Mouse (Mus musculus) heart, postnatal 0 days (tissue): ENCODE data around the gene Rbpms2. TPM values are rescaled to one million over a fixed set of nuclear protein-coding genes. Genes with fewer than 3 reads are reported as not detected.
A peak's percentile ranks its signal among the peaks of the same experiment; 100 is the strongest.

Experiments used
- ATAC-seq: fragments of 200-750 bp; cut with Nextera tagmentation; 2 replicates; pipeline ENCODE4 v1.8.0; 2017; ENCODE audit warnings: low read depth, moderate number of reproducible peaks, moderate library complexity; ENCODE audit not compliant: insufficient read depth
- DNase-seq: peaks from one replicate; pipeline ENCODE4 v3.0.0-alpha.2; 2016; ENCODE audit warnings: low spot score
- H3K27ac ChIP-seq: fragments of 300-500 bp; sonication (generic); 2 replicates; pipeline ENCODE4 v1.5.1; 2014; ENCODE audit warnings: low read depth, mild to moderate bottlenecking
- H3K27me3 ChIP-seq: fragments of 300-500 bp; sonication (generic); 2 replicates; pipeline ENCODE4 v1.6.1; 2014; ENCODE audit warnings: low read length, mixed read lengths; ENCODE audit not compliant: control insufficient read depth, insufficient read depth
- H3K36me3 ChIP-seq: fragments of 300-500 bp; sonication (generic); replicated peaks from 2 replicates; pipeline ENCODE4 v1.6.1; 2014; ENCODE audit warnings: low read length, mixed read lengths; ENCODE audit not compliant: control insufficient read depth, insufficient read depth
- H3K4me1 ChIP-seq: fragments of 300-500 bp; sonication (generic); 2 replicates; pipeline ENCODE4 v1.6.1; 2014; ENCODE audit warnings: antibody characterized with exemption; ENCODE audit not compliant: control insufficient read depth, insufficient read depth
- H3K4me2 ChIP-seq: fragments of 300-500 bp; sonication (generic); 2 replicates; pipeline ENCODE4 v1.6.1; 2014; ENCODE audit warnings: low read depth, mild to moderate bottlenecking, low read length, moderate library complexity
- H3K4me3 ChIP-seq: fragments of 300-500 bp; sonication (generic); 2 replicates; pipeline ENCODE4 v1.5.1; 2014; ENCODE audit warnings: low read depth, low read length
- H3K9ac ChIP-seq: fragments of 300-500 bp; sonication (generic); replicated peaks from 2 replicates; pipeline ENCODE4 v1.6.1; 2014; ENCODE audit warnings: low read depth, low read length, mixed read lengths
- H3K9me3 ChIP-seq: fragments of 300-500 bp; sonication (generic); replicated peaks from 2 replicates; pipeline ENCODE4 v1.6.1; 2016; ENCODE audit warnings: low read length; ENCODE audit not compliant: control insufficient read depth
- CTCF ChIP-seq: IDR thresholded peaks from 2 replicates; pipeline ENCODE4 v1.5.1; 2016; ENCODE audit warnings: antibody characterized with exemption, control low read depth, low read depth
- EP300 ChIP-seq: IDR thresholded peaks from 2 replicates; pipeline ENCODE4 v1.6.1; 2016; ENCODE audit warnings: antibody characterized with exemption, low read depth
- WGBS: fragments of 180-500 bp; shearing (Covaris S2); extraction: QIAGEN DNeasy Blood & Tissue Kit; methylation state at CpG from one replicate; pipeline ENCODE4 v1.1.7; 2014; 5-methylcytosine and 5-hydroxymethylcytosine counted together
- polyA plus RNA-seq: library from polyadenylated mRNA; unstranded; fragments of >200 nt; fragmentation: Nextera tagmentation; extraction: Ambion mirVana; gene quantifications from 2 replicates; pipeline ENCODE4 v1.2.1, GENCODE M21; 2015
- total RNA-seq: library from RNA; depleted of rRNA; stranded (reverse); fragments of >200 nt; gene quantifications from 2 replicates; pipeline ENCODE4 v1.2.3, GENCODE M21; 2014; ENCODE audit warnings: low replicate concordance; rRNA removed

Gene Rbpms2
- total RNA-seq (94.5 and 121 TPM in 2 replicates), polyA plus RNA-seq (108 and 117 TPM in 2 replicates)

DNA sequence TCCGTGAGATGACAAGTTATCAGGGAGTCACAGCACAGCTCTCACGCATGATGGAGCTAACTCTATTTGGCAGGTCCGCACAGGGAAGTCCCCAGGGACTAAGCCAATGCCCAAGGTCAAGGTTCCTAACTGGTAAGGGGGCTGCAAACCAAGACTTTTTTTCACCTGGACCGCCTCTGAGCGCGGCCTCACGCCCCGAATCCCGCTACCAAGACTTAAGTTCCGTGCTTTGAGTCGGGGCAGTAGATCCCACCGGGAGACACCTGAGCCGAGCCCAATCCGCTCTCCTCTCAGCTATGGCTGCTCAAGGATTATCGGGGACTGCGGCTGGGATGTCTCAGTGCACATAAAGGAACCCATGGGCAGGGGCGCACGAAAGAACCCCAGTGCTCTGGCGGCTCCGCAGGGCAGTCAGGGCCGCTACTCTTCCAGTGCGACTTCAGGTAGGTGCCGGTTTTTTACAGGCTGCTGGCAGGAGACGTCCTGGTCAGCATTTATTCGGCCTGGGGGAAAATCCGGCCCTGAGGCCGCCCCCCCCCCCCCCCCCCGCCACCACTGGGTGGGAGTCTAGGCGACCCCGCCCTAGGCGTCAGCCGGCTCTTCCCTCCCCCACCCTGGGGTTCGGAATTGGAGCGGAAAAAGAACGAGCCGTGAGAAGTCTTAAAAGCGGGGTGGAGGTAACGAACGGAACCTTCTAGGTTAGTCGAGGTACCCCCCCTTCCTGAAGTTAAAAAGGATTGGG, at the start of gene Rbpms2:
Gene Rbpms2, plus strand, starts transcription at position 624 of the 742 bp plus-strand sequence.
- DNase-seq (peak; percentile 50), ATAC-seq (no peak; the same call in 1 of the 2 replicates)

DNA sequence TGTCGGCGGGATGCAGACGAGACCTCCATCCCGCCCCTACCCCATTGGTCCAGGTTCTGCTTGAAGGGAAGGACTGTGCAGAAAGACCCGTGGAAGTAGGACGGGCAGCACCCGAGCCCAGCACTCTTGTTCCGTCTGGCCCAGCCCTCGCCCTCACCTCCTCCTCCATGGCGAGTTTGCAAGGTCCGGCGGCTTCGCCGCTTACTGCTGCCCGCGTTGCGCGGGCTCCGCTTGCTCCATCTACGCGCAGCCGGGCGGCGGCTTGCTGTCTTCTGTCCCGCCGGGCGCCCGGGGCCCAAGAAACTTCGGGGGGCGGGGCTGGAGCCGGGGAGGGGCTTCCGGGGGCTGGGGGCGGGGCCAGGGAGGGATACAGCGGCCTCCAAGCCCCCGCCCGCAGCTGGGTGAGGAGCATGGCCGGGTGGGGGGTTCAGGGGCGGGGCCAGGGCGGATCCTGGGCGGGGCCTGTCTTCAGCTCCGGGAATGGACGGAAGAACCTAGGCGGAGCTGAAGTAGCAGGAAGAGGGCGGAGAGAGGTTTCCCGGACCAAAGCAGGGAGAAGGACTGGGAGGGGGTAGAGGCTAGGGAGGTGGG, 49.6 kb upstream of the Rbpms2 start, which contains the start of gene Plekho2:
Gene Plekho2, minus strand, starts transcription at position 260 of the 591 bp plus-strand sequence.
- Histone ChIP-seq H3K4me1 (peaks cover 23% of the 10 kb centered on the region), H3K9ac (peak within 1 kb of the TSS; percentile 62), H3K27ac (peak within 1 kb of the TSS; percentile 70), H3K9me3 (no peaks in the 10 kb centered on the region), H3K27me3 (no peaks in the 10 kb centered on the region), H3K4me2 (peak within 1 kb of the TSS; percentile 72), H3K4me3 (peak within 1 kb of the TSS; percentile 72), H3K36me3 (no peaks in the 10 kb centered on the region)
- TF ChIP-seq EP300 (no peak), CTCF (no peak)
- peak; percentile 90 for ATAC-seq
- peak; percentile 97 for DNase-seq
- WGBS = under 1% methylated on average over 42 of the region's 45 CpGs

More for the DNA sequence above, at the start of gene Rbpms2:
- H3K9ac ChIP-seq = peak within 1 kb of the TSS; percentile 84
- H3K27ac ChIP-seq = peak within 1 kb of the TSS; percentile 90
- peak within 1 kb of the TSS; percentile 71 for H3K4me3 ChIP-seq
- 1% methylated on average over 37 of the region's 40 CpGs for WGBS
- no peaks in the 10 kb centered on the region for H3K27me3 ChIP-seq
- H3K4me1 ChIP-seq = no peaks in the 10 kb centered on the region
- no peaks in the 10 kb centered on the region for H3K36me3 ChIP-seq
- H3K4me2 ChIP-seq = peak within 1 kb of the TSS; percentile 76
- TF ChIP-seq CTCF = no peak
- no peak for TF ChIP-seq EP300
- no peaks in the 10 kb centered on the region for H3K9me3 ChIP-seq

DNA sequence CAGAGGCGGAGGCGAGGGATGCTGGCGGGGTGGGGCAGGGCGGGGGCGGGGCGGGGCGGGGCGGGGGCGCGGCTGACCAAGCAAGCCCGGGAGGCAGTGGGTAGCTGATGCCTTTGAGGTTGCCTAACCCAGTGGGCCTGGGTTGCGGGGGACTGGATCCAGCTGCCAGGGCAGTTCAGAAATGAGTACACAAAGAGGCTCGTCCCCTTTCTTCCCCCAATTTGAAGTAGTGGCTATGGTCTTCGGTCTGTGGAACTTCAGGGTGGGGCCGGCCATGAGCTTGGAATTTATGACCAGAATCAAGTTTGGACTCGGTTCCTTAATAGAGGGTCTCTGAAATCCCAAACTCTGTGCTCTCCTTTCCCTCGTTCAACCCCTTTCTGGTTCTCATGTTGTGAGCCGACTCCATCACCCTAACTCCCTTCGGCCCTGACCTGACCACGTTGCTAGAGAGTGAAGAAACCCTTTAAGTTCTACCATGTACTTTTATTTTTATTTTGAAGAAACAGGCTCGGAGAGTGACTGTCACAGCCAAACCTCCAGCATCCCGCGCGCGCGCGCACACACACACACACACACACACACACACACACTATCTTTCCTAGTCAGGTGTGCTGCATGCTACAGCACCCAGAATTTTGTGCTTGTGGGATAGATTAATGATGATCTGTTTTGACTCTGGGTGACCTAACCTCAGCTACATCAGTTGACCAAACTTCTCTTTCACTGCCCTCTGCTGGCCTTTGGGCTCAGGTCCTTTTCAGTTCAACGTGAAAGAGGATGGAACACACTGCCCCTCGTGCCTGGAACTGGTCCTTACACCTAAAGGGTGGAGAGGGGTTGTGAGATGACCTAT, 48.8 kb upstream of the Rbpms2 start:
- WGBS = 8% methylated on average over 23 of the region's 29 CpGs
- H3K4me2 ChIP-seq = peak overlapping the region; percentile 72
- H3K36me3 ChIP-seq = no peaks in the 10 kb centered on the region
- no peak overlapping the region for H3K9ac ChIP-seq
- H3K27me3 ChIP-seq = no peaks in the 10 kb centered on the region
- ATAC-seq (peak; percentile 56), DNase-seq (peak; percentile 93)
- peaks cover 18% of the 10 kb centered on the region for H3K4me1 ChIP-seq
- no peak for TF ChIP-seq EP300
- TF ChIP-seq CTCF = peak; percentile 99
- H3K4me3 ChIP-seq = peak overlapping the region; percentile 72
- H3K9me3 ChIP-seq = no peaks in the 10 kb centered on the region
- H3K27ac ChIP-seq = peak overlapping the region; percentile 70

DNA sequence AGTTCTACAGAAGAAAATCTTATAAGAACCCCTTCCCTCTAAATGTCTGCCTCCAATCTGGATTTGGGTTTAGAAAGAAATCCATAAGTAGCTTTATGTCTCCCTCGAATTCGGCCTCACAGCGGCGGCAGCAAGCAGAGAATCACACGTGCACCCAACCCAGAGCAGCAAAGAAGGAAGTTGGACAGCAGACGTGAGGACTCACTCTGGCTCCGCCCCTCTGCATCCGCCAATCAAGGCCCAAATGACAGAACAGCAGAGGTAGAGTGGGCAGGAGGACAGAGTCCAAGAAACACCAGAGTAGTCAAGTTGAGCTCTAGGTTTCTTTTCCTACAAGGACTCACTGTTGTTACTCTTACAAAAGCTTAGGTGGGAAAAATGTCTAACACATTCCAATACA, 46.4 kb upstream of the Rbpms2 start:
- H3K4me1 ChIP-seq = peaks cover 7% of the 10 kb centered on the region; the same call in 1 of the 2 replicates
- TF ChIP-seq CTCF (no peak), EP300 (no peak)
- ATAC-seq = no peak
- H3K4me3 ChIP-seq = no peak overlapping the region
- no peak overlapping the region for H3K4me2 ChIP-seq
- H3K36me3 ChIP-seq = no peaks in the 10 kb centered on the region
- no peaks in the 10 kb centered on the region for H3K27me3 ChIP-seq
- H3K27ac ChIP-seq = no peak overlapping the region
- H3K9me3 ChIP-seq = no peaks in the 10 kb centered on the region
- no peak overlapping the region for H3K9ac ChIP-seq
- DNase-seq = no peak
- 21% methylated on average over 8 of the region's 8 CpGs for WGBS
